Mouse (Mus musculus) left cerebral cortex, adult 8-10 months (tissue): ENCODE data around the gene Fshr. TPM values are rescaled to one million over a fixed set of nuclear protein-coding genes. Genes with fewer than 3 reads are reported as not detected.
A peak's percentile ranks its signal among the peaks of the same experiment; 100 is the strongest.
"Not testable (repeated sequence)": the region's sequence is repeated elsewhere in the genome, so short reads cannot be mapped to it uniquely, and the experiment has no call there.

Experiments used
- DNase-seq, 2 experiments: peaks; one replicate each; pipeline ENCODE4 v3.0.0; 2022; ENCODE audit warnings: low spot score in 2 of 2
- total RNA-seq, 4 experiments: library from RNA; stranded (reverse); gene quantifications; 2 replicates each; pipeline ENCODE4 v1.2.4; 2022

Fshr gene
- not detected for total RNA-seq

- DNase-seq, result no peak
These were observed at the start of gene Fshr for GRCm38 (mm10) chr17:89200575-89200974. TSS of gene Fshr (minus strand) at chr17:89200675.

- DNase-seq, result no peak
These were observed 1.7 kb upstream of the Fshr start for GRCm38 (mm10) chr17:89202181-89202580.

- DNase-seq, result no peak
These were observed 26.9 kb downstream of the Fshr start for GRCm38 (mm10) chr17:89173545-89173944.

GRCm38 (mm10) chr17:89164773-89165172 is 35.7 kb downstream of the Fshr start:
- DNase-seq, result no peak

- DNase-seq, result no peak
These were observed 38.0 kb downstream of the Fshr start for GRCm38 (mm10) chr17:89162475-89162874.

- DNase-seq, result not testable (repeated sequence)
These were observed 41.1 kb downstream of the Fshr start for GRCm38 (mm10) chr17:89159343-89159742.

- no peak for DNase-seq
These were observed 55.7 kb downstream of the Fshr start for GRCm38 (mm10) chr17:89144806-89145205.

- DNase-seq, result no peak
These were observed 80.5 kb downstream of the Fshr start for GRCm38 (mm10) chr17:89120023-89120422.

- no peak for DNase-seq
These were observed 81.2 kb downstream of the Fshr start for GRCm38 (mm10) chr17:89119250-89119649.

GRCm38 (mm10) chr17:89113944-89114343 is 86.5 kb downstream of the Fshr start:
- DNase-seq, result no peak

- no peak for DNase-seq
These were observed 99.6 kb downstream of the Fshr start for GRCm38 (mm10) chr17:89100719-89101350.

GRCm38 (mm10) chr17:89099733-89100132 is 100.7 kb downstream of the Fshr start:
- not testable (repeated sequence) for DNase-seq

- no peak for DNase-seq
These were observed 110.6 kb downstream of the Fshr start for GRCm38 (mm10) chr17:89089692-89090475.

GRCm38 (mm10) chr17:89082897-89083296 is 117.6 kb downstream of the Fshr start:
- no peak for DNase-seq

- no peak for DNase-seq
These were observed 120.8 kb downstream of the Fshr start for GRCm38 (mm10) chr17:89079706-89080105.

GRCm38 (mm10) chr17:89064327-89065095 is 136.0 kb downstream of the Fshr start:
- DNase-seq, result no peak

GRCm38 (mm10) chr17:89062348-89062949 is 138.0 kb downstream of the Fshr start:
- DNase-seq, result no peak

- DNase-seq, result no peak
These were observed 149.4 kb downstream of the Fshr start for GRCm38 (mm10) chr17:89051031-89051563.

- no peak for DNase-seq
These were observed 151.4 kb downstream of the Fshr start for GRCm38 (mm10) chr17:89049071-89049470.

- no peak for DNase-seq
These were observed 154.5 kb downstream of the Fshr start for GRCm38 (mm10) chr17:89046016-89046415.

- peak in 1 of 2 experiments; percentile 46 for DNase-seq
These were observed 163.8 kb downstream of the Fshr start for GRCm38 (mm10) chr17:89036723-89037122.
